Comparison of ENCODE assay signal across 8 mouse cellular contexts in genomic region chr9:37488611-37489396, GRCm38 (mm10). TPM values are rescaled to one million over a fixed set of nuclear protein-coding genes. Genes with fewer than 3 reads are reported as not detected.
A peak's percentile ranks its signal among the peaks of the same experiment; 100 is the strongest.
DNase-seq lines count a peak whose midpoint lies in the region; ATAC-seq and TF ChIP-seq lines count a peak whose summit lies in the region.

Gene Msantd2 (plus strand): TSS chr9:37489319.

- DNase-seq in MEL (ENCODE audit: low read depth, low spot score), result peak; percentile 89
- peak; percentile 88 for DNase-seq in cerebellum, adult 8-10 months
- peak; percentile 93 for DNase-seq in hindbrain, embryonic 10.5 days (ENCODE audit: low spot score)
- peak; percentile 84 for DNase-seq in layer of hippocampus, adult 9-11 months
- peak; percentile 94 for DNase-seq in lung, postnatal 0 days (ENCODE audit: low spot score)
- DNase-seq in ovary, postnatal 14 days (ENCODE audit: low spot score), result peak; percentile 88
- peak; percentile 91 for DNase-seq in thymus, postnatal 14 days

- peak within 1 kb of the TSS; percentile 94 for H3K27ac ChIP-seq in MEL (ENCODE audit: control insufficient read depth, low read depth, low read length)
- H3K27ac ChIP-seq in hindbrain, embryonic 10.5 days, result peak within 1 kb of the TSS; percentile 99
- H3K27ac ChIP-seq in lung, postnatal 0 days (ENCODE audit: low read length), result peak within 1 kb of the TSS; percentile 100

- TF ChIP-seq CTCF in MEL (IDR thresholded peaks at IDR 0.05 in 2 of 3, conservative IDR thresholded peaks at IDR 0.05 in 1 of 3; ENCODE audit: control insufficient read depth in 1 of 3, insufficient read depth in 1 of 3, low read depth in 2 of 3, low read length in 3 of 3, poor library complexity in 1 of 3, severe bottlenecking in 1 of 3), result no peak
- no peak for TF ChIP-seq CTCF in lung, postnatal 0 days (IDR thresholded peaks at IDR 0.05)

- no peak for TF ChIP-seq EP300 in MEL (IDR thresholded peaks at IDR 0.05; ENCODE audit: low read depth in 1 of 2, low read length in 2 of 2)
- TF ChIP-seq EP300 in lung, postnatal 0 days (IDR thresholded peaks at IDR 0.05), result peak; percentile 34; the same call in 1 of the 2 replicates

- peaks cover 2 to 6% of the 10 kb centered on the region in 2 experiments; a peak in 1 of 4 replicates for H3K4me1 ChIP-seq in MEL (ENCODE audit: control insufficient read depth in 1 of 2, insufficient read depth in 2 of 2, low read length in 2 of 2)
- peaks cover 29% of the 10 kb centered on the region for H3K4me1 ChIP-seq in hindbrain, embryonic 10.5 days (replicated peaks)
- H3K4me1 ChIP-seq in lung, postnatal 0 days (ENCODE audit: insufficient read depth, low read depth, low read length), result peaks cover 6% of the 10 kb centered on the region; the same call in 1 of the 2 replicates

- peaks cover 0 to 12% of the 10 kb centered on the region in 2 experiments; a peak in 2 of 4 replicates for H3K36me3 ChIP-seq in MEL (ENCODE audit: control insufficient read depth in 1 of 2, insufficient read depth in 2 of 2, low read length in 2 of 2)
- H3K36me3 ChIP-seq in hindbrain, embryonic 10.5 days, result peaks cover 21% of the 10 kb centered on the region
- H3K36me3 ChIP-seq in lung, postnatal 0 days (ENCODE audit: insufficient read depth, low read length), result no peaks in the 10 kb centered on the region

- peak; percentile 83 to 96 for TF ChIP-seq POLR2A in MEL (IDR thresholded peaks at IDR 0.05; ENCODE audit: control insufficient read depth in 1 of 2, insufficient read depth in 1 of 2, low read depth in 1 of 2, low read length in 2 of 2, poor library complexity in 1 of 2)

- peak within 1 kb of the TSS; percentile 63 to 93 for H3K4me3 ChIP-seq in MEL (ENCODE audit: control insufficient read depth in 1 of 2, insufficient read depth in 1 of 2, low read depth in 2 of 2, low read length in 2 of 2)
- H3K4me3 ChIP-seq in hindbrain, embryonic 10.5 days, result peak within 1 kb of the TSS; percentile 99
- peak within 1 kb of the TSS; percentile 100 for H3K4me3 ChIP-seq in lung, postnatal 0 days (ENCODE audit: low read depth, low read length)

- H3K27me3 ChIP-seq in MEL (ENCODE audit: control insufficient read depth in 1 of 2, insufficient read depth in 2 of 2, low read length in 2 of 2), result 0 out of 4 replicates have a peak, but pooled peaks cover 0 to 3% of the 10 kb centered on the region in 2 experiments
- H3K27me3 ChIP-seq in hindbrain, embryonic 10.5 days (ENCODE audit: insufficient read depth, poor library complexity, severe bottlenecking), result no peaks in the 10 kb centered on the region
- no peaks in the 10 kb centered on the region for H3K27me3 ChIP-seq in lung, postnatal 0 days (replicated peaks; ENCODE audit: insufficient read depth, low read length)

- no peak for TF ChIP-seq RAD21 in MEL (IDR thresholded peaks at IDR 0.05; ENCODE audit: low read depth, low read length)

- peak within 1 kb of the TSS; percentile 92 for H3K9ac ChIP-seq in MEL (ENCODE audit: control insufficient read depth, low read depth, low read length, poor library complexity, severe bottlenecking)
- H3K9ac ChIP-seq in lung, postnatal 0 days (replicated peaks; ENCODE audit: low read depth), result peak within 1 kb of the TSS; percentile 90

- peaks cover 35% of the 10 kb centered on the region for H3K79me2 ChIP-seq in MEL (ENCODE audit: control insufficient read depth, insufficient read depth, low read length, poor library complexity)

- under 1% methylated on average over 44 of the region's 44 CpGs for whole genome bisulfite sequencing in hindbrain, embryonic 10.5 days
- 0% methylated on average over 27 of the region's 44 CpGs for WGBS in lung, postnatal 0 days

- ATAC-seq in frontal cortex, adult (ENCODE audit: low TSS enrichment), result peak; percentile 92
- peak; percentile 97 for ATAC-seq in lung, postnatal 0 days

- H3K9me3 ChIP-seq in MEL (replicated peaks; ENCODE audit: insufficient read depth, low read length), result no peaks in the 10 kb centered on the region
- H3K9me3 ChIP-seq in hindbrain, embryonic 10.5 days, result 0 out of 2 replicates have a peak, but pooled peaks cover 1% of the 10 kb centered on the region
- no peaks in the 10 kb centered on the region for H3K9me3 ChIP-seq in lung, postnatal 0 days (ENCODE audit: low read length)

- peak within 1 kb of the TSS; percentile 92 for H3K4me2 ChIP-seq in lung, postnatal 0 days (replicated peaks; ENCODE audit: low read depth, low read length)

TF ChIP-seq in MEL, 35 proteins besides CTCF, POLR2A, EP300 and RAD21:
- TF ChIP-seq NELFE (IDR thresholded peaks at IDR 0.05; ENCODE audit: low read depth, low read length) (peak; percentile 91), BHLHE40 (IDR thresholded peaks at IDR 0.05; ENCODE audit: borderline replicate concordance, low read depth, low read length) (peak; percentile 82; the same call in 1 of the 2 replicates), SIN3A (IDR thresholded peaks at IDR 0.05; ENCODE audit: low read length) (peak; percentile 87), MXI1 (IDR thresholded peaks at IDR 0.05; ENCODE audit: low read depth, low read length) (peak; percentile 99), KAT2A (conservative IDR thresholded peaks at IDR 0.05; ENCODE audit: low read depth, low read length) (no peak; the same call in 1 of the 2 replicates), TCF12 (IDR thresholded peaks at IDR 0.05; ENCODE audit: low read depth, low read length) (peak; percentile 11; the same call in 1 of the 2 replicates), TAL1 (IDR thresholded peaks at IDR 0.05; ENCODE audit: low read length) (no peak), MEF2A (IDR thresholded peaks at IDR 0.05; ENCODE audit: extremely low read depth, insufficient replicate concordance, low read depth, low read length, poor library complexity, severe bottlenecking) (0 out of 2 replicates have a peak, but pooled peaks have one; percentile 10), CHD1 (IDR thresholded peaks at IDR 0.05; ENCODE audit: low read depth, low read length) (no peak), HCFC1 (IDR thresholded peaks at IDR 0.05; ENCODE audit: low read depth, low read length) (peak; percentile 83), ZNF384 (IDR thresholded peaks at IDR 0.05; ENCODE audit: low read depth, low read length) (no peak), ZMIZ1 (IDR thresholded peaks at IDR 0.05; ENCODE audit: low read depth, low read length) (peak; percentile 95), MAZ (IDR thresholded peaks at IDR 0.05; ENCODE audit: low read depth, low read length) (peak; percentile 69; the same call in 1 of the 2 replicates), ZC3H11A (IDR thresholded peaks at IDR 0.05; ENCODE audit: low read depth, low read length) (no peak), GATA1 (IDR thresholded peaks at IDR 0.05; ENCODE audit: low read depth, low read length) (no peak), MYC (IDR thresholded peaks at IDR 0.05; ENCODE audit: low read depth, low read length) (peak; percentile 86), UBTF (IDR thresholded peaks at IDR 0.05; ENCODE audit: borderline replicate concordance, insufficient read depth, low read depth, low read length) (no peak), ETS1 (IDR thresholded peaks at IDR 0.05; ENCODE audit: low read depth, low read length) (peak; percentile 33), USF2 (IDR thresholded peaks at IDR 0.05; ENCODE audit: borderline replicate concordance in 1 of 2, insufficient read depth in 1 of 2, low read depth in 1 of 2, low read length in 2 of 2) (0 out of 4 replicates have a peak, but pooled peaks of 1 of the 2 experiments have one; percentile 14), MYB (IDR thresholded peaks at IDR 0.05; ENCODE audit: low read depth, low read length) (no peak), RCOR1 (IDR thresholded peaks at IDR 0.05; ENCODE audit: low read depth, low read length) (peak; percentile 25; the same call in 1 of the 2 replicates), MAX (IDR thresholded peaks at IDR 0.05; ENCODE audit: low read length) (peak; percentile 92), TBP (IDR thresholded peaks at IDR 0.05; ENCODE audit: low read depth, low read length) (peak; percentile 92), ELF1 (IDR thresholded peaks at IDR 0.05; ENCODE audit: low read depth, low read length) (0 out of 2 replicates have a peak, but pooled peaks have one; percentile 5), JUND (IDR thresholded peaks at IDR 0.05; ENCODE audit: low read depth, low read length) (no peak), E2F4 (IDR thresholded peaks at IDR 0.05; ENCODE audit: borderline replicate concordance, low read depth, low read length) (0 out of 2 replicates have a peak, but pooled peaks have one; percentile 54), USF1 (IDR thresholded peaks at IDR 0.05; ENCODE audit: low read depth, low read length) (peak; percentile 81), POLR2AphosphoS2 (IDR thresholded peaks at IDR 0.05; ENCODE audit: low read length) (peak; percentile 84)

RNA-seq across cellular contexts. Expression of gene Msantd2, which starts in this region (rescaled TPM):
- 15.5 and 16.1 TPM in 2 replicates for total RNA-seq in MEL (2012; rRNA removed)
- 10 to 100 TPM in 1 of 2 experiments, not detected in 1; 26.2 TPM for polyA plus RNA-seq in MEL (2012; ENCODE audit: insufficient read depth in 1 of 2, insufficient read length in 2 of 2, low read depth in 1 of 2, low replicate concordance in 2 of 2, missing spikeins in 1 of 2)
- polyA plus RNA-seq in hindbrain, embryonic 10.5 days (2016; fragmentation: Nextera tagmentation; extraction: Ambion mirVana), result 36.8 and 40.0 TPM in 2 replicates
- 12.1 and 12.2 TPM in 2 replicates for polyA plus RNA-seq in lung, postnatal 0 days (2015; fragmentation: Nextera tagmentation; extraction: Ambion mirVana)

Comparison
In these comparisons a context has a peak if more than half of its experiments do, and no peak if none do; other contexts are left out.
1. Peak in every context shown above with its lines: DNase-seq, ATAC-seq, H3K4me3 ChIP-seq and H3K27ac ChIP-seq.